Mouse (Mus musculus): ENCODE results near the gene Adgrb3. TPM values are rescaled to one million over a fixed set of nuclear protein-coding genes. Genes with fewer than 3 reads are reported as not detected.

The Adgrb3 gene
- 0.39 TPM for polyA plus RNA-seq (2015; fragmentation: Illumina TruSeq; extraction: RNeasy Lipid Tissue Mini Kit (QIAGEN cat#74804); ENCODE audit: insufficient read depth, low replicate concordance)

GRCm38 (mm10) chr1:25828971-25829920 lies at the start of gene Adgrb3:
Gene Adgrb3 (minus strand): TSS chr1:25829707.

